11 mouse cellular contexts compared by ENCODE assay signal in genomic region chr9:65087490-65087889, GRCm38 (mm10). TPM values are rescaled to one million over a fixed set of nuclear protein-coding genes. Genes with fewer than 3 reads are reported as not detected.
DNase-seq lines count a peak whose midpoint lies in the region; TF ChIP-seq lines count a peak whose summit lies in the region.
"Had no signal": no experiment of that assay in that cellular context is flagged by ENCODE, and none has a peak within 500 bp of the region (broad histone marks: within the 10 kb centered on the region; RNA-seq: fewer than 3 reads in every experiment).

No protein-coding gene starts in this region.

- peaks cover 3% of the 10 kb centered on the region; the same call in 1 of the 2 replicates for H3K36me3 ChIP-seq in thymus, adult 2 months (ENCODE audit: control insufficient read depth, insufficient read depth, low read length)

- WGBS in thymus, adult 2 months = 8% methylated on average over 5 of the region's 5 CpGs

- H3K27ac ChIP-seq in thymus, adult 2 months (ENCODE audit: control insufficient read depth, insufficient read depth, low read length) = no peak overlapping the region
- H3K27ac ChIP-seq: heart, adult 2 months; macrophage had no signal

- H3K27me3 ChIP-seq in thymus, adult 2 months (ENCODE audit: control insufficient read depth, insufficient read depth, low read length) = no peaks in the 10 kb centered on the region

- TF ChIP-seq CTCF in thymus, adult 2 months (IDR thresholded peaks at IDR 0.05; ENCODE audit: borderline replicate concordance, control insufficient read depth, extremely low read depth, insufficient read depth, low read length, poor library complexity) = no peak

- DNase-seq in adrenal gland, adult 2 months = peak; percentile 35
- no peak for DNase-seq in adrenal gland, postnatal 25 days
- DNase-seq in kidney, postnatal 10 days = peak; percentile 34
- no peak for DNase-seq in kidney, adult 9 months
- DNase-seq in thymus, adult 2 months = peak; percentile 21
- DNase-seq in thymus, postnatal 36 days = no peak
- peak; percentile 21 for DNase-seq in thymus, postnatal 25 days
- DNase-seq in urinary bladder, adult 18-20 months (ENCODE audit: low spot score in 2 of 2) = no peak
- DNase-seq: heart, adult 2 months; kidney, adult 18-20 months had no signal

- no peak for TF ChIP-seq POLR2A in thymus, adult 2 months (IDR thresholded peaks at IDR 0.05; ENCODE audit: control insufficient read depth, extremely low read depth, insufficient read depth, low read length, poor library complexity)

- no peak overlapping the region for H3K4me3 ChIP-seq in thymus, adult 2 months (ENCODE audit: control insufficient read depth, insufficient read depth, low read length)
- H3K4me3 ChIP-seq: heart, adult 2 months had no signal

- no peaks in the 10 kb centered on the region for H3K4me1 ChIP-seq in thymus, adult 2 months (replicated peaks; ENCODE audit: control insufficient read depth, insufficient read depth, low read length)

RNA-seq across cellular contexts. Expression of gene Igdcc4, which starts 13.8 kb away (rescaled TPM):
- total RNA-seq in adrenal gland, adult 2 months (2021) = 10 to 100 TPM; 22.5 to 33.7 TPM
- polyA plus RNA-seq in adrenal gland, adult 2 months (2012; rRNA removed) = 37.5 and 38.9 TPM in 2 replicates
- total RNA-seq in adrenal gland, postnatal 25 days (2021) = 31.7 and 42.0 TPM in 2 replicates
- polyA plus RNA-seq in thymus, adult 2 months (2012; rRNA removed) = 8.9 and 11.7 TPM in 2 replicates

RNA-seq across cellular contexts. Expression of gene Igdcc3, which starts 53.5 kb away (rescaled TPM):
- 1 to 10 TPM; 1.1 to 1.4 TPM for total RNA-seq in adrenal gland, adult 2 months (2021)
- polyA plus RNA-seq in adrenal gland, adult 2 months (2012; rRNA removed) = 2.6 and 4.8 TPM in 2 replicates
- total RNA-seq in adrenal gland, postnatal 25 days (2021) = 1.2 and 1.3 TPM in 2 replicates
- 0.07 and 0.13 TPM in 2 replicates for polyA plus RNA-seq in thymus, adult 2 months (2012; rRNA removed)
- polyA plus RNA-seq: macrophage had no signal

RNA-seq across cellular contexts. Expression of gene Dpp8, which starts 55.3 kb away (rescaled TPM):
- total RNA-seq in adrenal gland, adult 2 months (2021) = 10 to 100 TPM; 85.8 to 89.5 TPM
- 26.4 and 39.7 TPM in 2 replicates for polyA plus RNA-seq in adrenal gland, adult 2 months (2012; rRNA removed)
- total RNA-seq in adrenal gland, postnatal 25 days (2021) = 93.5 and 97.9 TPM in 2 replicates
- polyA plus RNA-seq in thymus, adult 2 months (2012; rRNA removed) = 73.8 and 77.6 TPM in 2 replicates

Comparison
In these comparisons a context has a peak if more than half of its experiments do, and no peak if none do; other contexts are left out.
1. DNase-seq: peak in adrenal gland, adult 2 months (single experiment), kidney, postnatal 10 days (single experiment), thymus, adult 2 months (single experiment) and thymus, postnatal 25 days (single experiment); none in adrenal gland, postnatal 25 days (single experiment), kidney, adult 9 months (single experiment), thymus, postnatal 36 days (0 of 2) and urinary bladder, adult 18-20 months (0 of 2).